In the genomic region with DNA sequence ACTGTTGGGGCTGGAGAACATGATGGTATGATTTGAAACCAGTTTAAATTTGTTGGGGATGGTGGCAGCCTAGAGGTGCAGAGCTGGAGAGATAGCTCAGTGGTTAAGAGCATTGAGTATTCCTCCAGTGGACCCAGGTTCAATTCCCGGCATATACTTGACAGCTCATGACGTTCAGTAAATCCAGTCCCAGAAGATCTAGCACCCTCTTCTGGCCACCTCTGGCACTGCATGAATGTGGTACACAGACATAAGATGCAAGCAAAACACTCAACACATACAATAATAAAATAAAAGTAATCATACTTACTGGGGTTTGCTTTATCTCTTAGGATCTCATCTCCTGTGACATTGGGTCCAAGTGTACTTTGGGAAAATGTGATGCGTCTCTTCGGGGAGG, we compare ENCODE assay signal across 9 mouse cellular contexts. TPM values are rescaled to one million over a fixed set of nuclear protein-coding genes. Genes with fewer than 3 reads are reported as not detected.
A peak's percentile ranks its signal among the peaks of the same experiment; 100 is the strongest.
DNase-seq lines count a peak whose midpoint lies in the region; ATAC-seq and TF ChIP-seq lines count a peak whose summit lies in the region.
"Had no signal": no experiment of that assay in that cellular context is flagged by ENCODE, and none has a peak within 500 bp of the region (broad histone marks: within the 10 kb centered on the region; RNA-seq: fewer than 3 reads in every experiment).

No protein-coding gene starts in this region.

- no peaks in the 10 kb centered on the region for H3K27me3 ChIP-seq in kidney, postnatal 0 days (ENCODE audit: insufficient read depth, low read length)
- no peaks in the 10 kb centered on the region for H3K27me3 ChIP-seq in kidney, embryonic 14.5 days (ENCODE audit: control insufficient read depth, insufficient read depth, low read length)
- no peaks in the 10 kb centered on the region for H3K27me3 ChIP-seq in ES-Bruce4 (ENCODE audit: control insufficient read depth, insufficient read depth, low read length, poor library complexity, severe bottlenecking)
- H3K27me3 ChIP-seq in lung, postnatal 0 days (replicated peaks; ENCODE audit: insufficient read depth, low read length) = no peaks in the 10 kb centered on the region
- H3K27me3 ChIP-seq: heart, embryonic 13.5 days had no signal

- no peak overlapping the region for H3K4me2 ChIP-seq in kidney, postnatal 0 days (ENCODE audit: low read length)
- H3K4me2 ChIP-seq in kidney, embryonic 14.5 days (replicated peaks; ENCODE audit: low read depth, low read length) = no peak overlapping the region
- no peak overlapping the region for H3K4me2 ChIP-seq in lung, postnatal 0 days (replicated peaks; ENCODE audit: low read depth, low read length)
- H3K4me2 ChIP-seq: heart, embryonic 13.5 days had no signal

- 68% methylated on average over 4 of the region's 4 CpGs for WGBS in kidney, postnatal 0 days
- WGBS in kidney, embryonic 14.5 days = 73% methylated on average over 4 of the region's 4 CpGs
- WGBS in lung, postnatal 0 days = 61% methylated on average over 4 of the region's 4 CpGs

- no peak for DNase-seq in kidney, postnatal 0 days (ENCODE audit: low spot score)
- DNase-seq in T-cell, adult 2 months (ENCODE audit: low spot score) = peak; percentile 36
- DNase-seq in embryo, embryonic 10 days (ENCODE audit: low spot score) = peak; percentile 35
- no peak for DNase-seq in lung, postnatal 0 days (ENCODE audit: low spot score)
- DNase-seq in testis, postnatal 10 days (ENCODE audit: low spot score) = peak; percentile 78

- H3K9ac ChIP-seq in kidney, postnatal 0 days (ENCODE audit: low read depth, low read length) = no peak overlapping the region
- no peak overlapping the region for H3K9ac ChIP-seq in kidney, embryonic 14.5 days (ENCODE audit: low read depth, low read length)
- no peak overlapping the region for H3K9ac ChIP-seq in ES-Bruce4 (ENCODE audit: low read depth, poor library complexity, severe bottlenecking)
- H3K9ac ChIP-seq in lung, postnatal 0 days (replicated peaks; ENCODE audit: low read depth) = no peak overlapping the region
- H3K9ac ChIP-seq: heart, embryonic 13.5 days had no signal

- TF ChIP-seq CTCF in kidney, postnatal 0 days (IDR thresholded peaks at IDR 0.05; ENCODE audit: low read depth) = peak; percentile 73
- peak; percentile 37 for TF ChIP-seq CTCF in ES-Bruce4 (IDR thresholded peaks at IDR 0.05; ENCODE audit: low read depth, low read length)
- TF ChIP-seq CTCF in lung, postnatal 0 days (IDR thresholded peaks at IDR 0.05) = peak; percentile 64

- H3K9me3 ChIP-seq in kidney, postnatal 0 days (replicated peaks; ENCODE audit: low read length) = no peaks in the 10 kb centered on the region
- no peaks in the 10 kb centered on the region for H3K9me3 ChIP-seq in kidney, embryonic 14.5 days (ENCODE audit: control insufficient read depth, low read length)
- H3K9me3 ChIP-seq in ES-Bruce4 (replicated peaks; ENCODE audit: control insufficient read depth, insufficient read depth, low read length, poor library complexity, severe bottlenecking) = no peaks in the 10 kb centered on the region
- no peaks in the 10 kb centered on the region for H3K9me3 ChIP-seq in lung, postnatal 0 days (ENCODE audit: low read length)
- H3K9me3 ChIP-seq: heart, embryonic 13.5 days; megakaryocyte, embryonic 14.5 days had no signal

- ATAC-seq in kidney, postnatal 0 days (replicated peaks; ENCODE audit: low FRiP score, low read depth) = no peak
- no peak for ATAC-seq in kidney, embryonic 14.5 days (ENCODE audit: low FRiP score, low TSS enrichment)
- ATAC-seq in lung, postnatal 0 days = no peak

- no peak for TF ChIP-seq EP300 in ES-Bruce4 (IDR thresholded peaks at IDR 0.05; ENCODE audit: insufficient read depth, low read depth, low read length)
- TF ChIP-seq EP300 in lung, postnatal 0 days (IDR thresholded peaks at IDR 0.05) = no peak

- H3K4me3 ChIP-seq in kidney, postnatal 0 days (replicated peaks; ENCODE audit: low read depth, low read length) = no peak overlapping the region
- H3K4me3 ChIP-seq in kidney, embryonic 14.5 days (ENCODE audit: low read length) = no peak overlapping the region
- H3K4me3 ChIP-seq in ES-Bruce4 (ENCODE audit: low read depth, low read length) = no peak overlapping the region
- H3K4me3 ChIP-seq in lung, postnatal 0 days (ENCODE audit: low read depth, low read length) = no peak overlapping the region
- H3K4me3 ChIP-seq: heart, embryonic 13.5 days; megakaryocyte, embryonic 14.5 days had no signal

- TF ChIP-seq POLR2A in ES-Bruce4 (IDR thresholded peaks at IDR 0.05; ENCODE audit: insufficient read depth, low read length) = no peak

- H3K4me1 ChIP-seq in kidney, postnatal 0 days (replicated peaks; ENCODE audit: insufficient read depth, low read length) = no peaks in the 10 kb centered on the region
- no peaks in the 10 kb centered on the region for H3K4me1 ChIP-seq in kidney, embryonic 14.5 days (ENCODE audit: control insufficient read depth, insufficient read depth, low read length)
- H3K4me1 ChIP-seq in ES-Bruce4 (ENCODE audit: control insufficient read depth, insufficient read depth, low read length) = no peaks in the 10 kb centered on the region
- H3K4me1 ChIP-seq in lung, postnatal 0 days (ENCODE audit: insufficient read depth, low read depth, low read length) = no peaks in the 10 kb centered on the region
- H3K4me1 ChIP-seq: heart, embryonic 13.5 days; megakaryocyte, embryonic 14.5 days had no signal

- no peaks in the 10 kb centered on the region for H3K36me3 ChIP-seq in kidney, postnatal 0 days (ENCODE audit: insufficient read depth, low read length)
- H3K36me3 ChIP-seq in kidney, embryonic 14.5 days (ENCODE audit: control insufficient read depth, insufficient read depth, low read length) = no peaks in the 10 kb centered on the region
- no peaks in the 10 kb centered on the region for H3K36me3 ChIP-seq in ES-Bruce4 (ENCODE audit: control insufficient read depth, insufficient read depth, low read length, poor library complexity, severe bottlenecking)
- no peaks in the 10 kb centered on the region for H3K36me3 ChIP-seq in lung, postnatal 0 days (ENCODE audit: insufficient read depth, low read length)
- H3K36me3 ChIP-seq: heart, embryonic 13.5 days had no signal

- no peak overlapping the region for H3K27ac ChIP-seq in kidney, postnatal 0 days
- H3K27ac ChIP-seq in kidney, embryonic 14.5 days (ENCODE audit: low read depth, low read length) = no peak overlapping the region
- H3K27ac ChIP-seq in ES-Bruce4 (ENCODE audit: insufficient read depth, low read length) = no peak overlapping the region
- H3K27ac ChIP-seq in lung, postnatal 0 days (ENCODE audit: low read length) = no peak overlapping the region
- H3K27ac ChIP-seq: heart, embryonic 13.5 days had no signal

RNA-seq across cellular contexts. Expression of gene Dhrs2, which starts 7.3 kb away (rescaled TPM):
- polyA plus RNA-seq in kidney, postnatal 0 days (2015; fragmentation: Nextera tagmentation; extraction: Ambion mirVana) = 0.09 TPM in 1 of 2 replicates, not detected in the other
- polyA plus RNA-seq in kidney, embryonic 14.5 days (2014; fragmentation: Nextera tagmentation; extraction: Ambion mirVana) = 0.22 TPM in 1 of 2 replicates, not detected in the other
- not detected in 2 replicates for polyA plus RNA-seq in ES-Bruce4 (2011; ENCODE audit: insufficient read depth, insufficient read length, low read depth, missing spikeins)
- 0.23 TPM in 1 of 2 replicates, not detected in the other for polyA plus RNA-seq in lung, postnatal 0 days (2015; fragmentation: Nextera tagmentation; extraction: Ambion mirVana)
- polyA plus RNA-seq: heart, embryonic 13.5 days had no signal

Comparison
In these comparisons a context has a peak if more than half of its experiments do, and no peak if none do; other contexts are left out.
1. DNase-seq: peak in T-cell, adult 2 months (single experiment), embryo, embryonic 10 days (single experiment) and testis, postnatal 10 days (single experiment); none in kidney, postnatal 0 days (single experiment) and lung, postnatal 0 days (single experiment).
2. Peak in every context shown above with its lines, with median percentiles within 50 percentile points of each other: CTCF ChIP-seq.